Mouse (Mus musculus) bone marrow macrophage, adult 2 months (primary cell): ENCODE data around the gene Gm17581. TPM values are rescaled to one million over a fixed set of nuclear protein-coding genes. Genes with fewer than 3 reads are reported as not detected.
A peak's percentile ranks its signal among the peaks of the same experiment; 100 is the strongest.

Experiments
- H3K27ac ChIP-seq: 2 replicates; pipeline ENCODE4 v1.5.1; 2012; ENCODE audit warnings: low read depth, low read length; ENCODE audit not compliant: insufficient read depth
- H3K4me1 ChIP-seq: 2 replicates; pipeline ENCODE4 v1.6.1; 2012; ENCODE audit warnings: low read length; ENCODE audit not compliant: control insufficient read depth, insufficient read depth
- H3K4me3 ChIP-seq: 2 replicates; pipeline ENCODE4 v1.5.1; 2012; ENCODE audit warnings: mild to moderate bottlenecking, low read length, moderate library complexity; ENCODE audit not compliant: insufficient read depth
- CTCF ChIP-seq: IDR thresholded peaks from 2 replicates; pipeline ENCODE4 v1.5.1; 2012; ENCODE audit warnings: low read depth, mild to moderate bottlenecking, low read length, moderate library complexity
- POLR2A ChIP-seq: IDR thresholded peaks from 2 replicates; pipeline ENCODE4 v1.6.1; 2012; ENCODE audit warnings: mild to moderate bottlenecking, low read depth, low read length, borderline replicate concordance
- polyA plus RNA-seq: library from polyadenylated mRNA; stranded (reverse); fragments of >200 nt; gene quantifications from 2 replicates; pipeline ENCODE4 v1.2.4, GENCODE M21; 2012; ENCODE audit not compliant: missing spikeins, insufficient read depth, insufficient read length

Gene Gm17581
- polyA plus RNA-seq, 1 experiment, result not detected

- Histone ChIP-seq H3K4me1 (peaks cover 6% of the 10 kb centered on the region; the same call in 1 of the 2 replicates), H3K4me3 (no peak overlapping the region), H3K27ac (no peak overlapping the region)
- no peak for TF ChIP-seq CTCF
Observed at GRCm38 (mm10) chr2:155695316-155695715, 40.4 kb downstream of the Gm17581 start.

- Histone ChIP-seq H3K4me1 (peaks cover 6% of the 10 kb centered on the region; the same call in 1 of the 2 replicates), H3K4me3 (no peak overlapping the region), H3K27ac (no peak overlapping the region)
- TF ChIP-seq CTCF (no peak), POLR2A (no peak)
Observed at GRCm38 (mm10) chr2:155694564-155694963, 41.1 kb downstream of the Gm17581 start.

GRCm38 (mm10) chr2:155693136-155693535 is 42.5 kb downstream of the Gm17581 start:
- no peak overlapping the region for H3K4me3 ChIP-seq
- H3K4me1 ChIP-seq, result peaks cover 6% of the 10 kb centered on the region; the same call in 1 of the 2 replicates
- no peak overlapping the region for H3K27ac ChIP-seq
- TF ChIP-seq POLR2A (no peak), CTCF (no peak)

GRCm38 (mm10) chr2:155691723-155692493 is 43.8 kb downstream of the Gm17581 start, which contains the start of gene Trpc4ap:
Trpc4ap (minus strand) TSS chr2:155692384.
- peak within 1 kb of the TSS; percentile 83 for H3K4me3 ChIP-seq
- TF ChIP-seq POLR2A (no peak), CTCF (peak; percentile 36; the same call in 1 of the 2 replicates)
- H3K27ac ChIP-seq, result peak within 1 kb of the TSS; percentile 56
- H3K4me1 ChIP-seq, result peaks cover 6% of the 10 kb centered on the region; the same call in 1 of the 2 replicates

GRCm38 (mm10) chr2:155691336-155691722 is 44.3 kb downstream of the Gm17581 start:
- Histone ChIP-seq H3K4me3 (peak overlapping the region; percentile 83), H3K27ac (peak overlapping the region; percentile 56; the same call in 1 of the 2 replicates), H3K4me1 (peaks cover 6% of the 10 kb centered on the region; the same call in 1 of the 2 replicates)
- TF ChIP-seq CTCF, result no peak
- TF ChIP-seq POLR2A, result no peak

- H3K4me1 ChIP-seq, result peaks cover 6% of the 10 kb centered on the region; the same call in 1 of the 2 replicates
- TF ChIP-seq CTCF (no peak), POLR2A (no peak)
- no peak overlapping the region for H3K4me3 ChIP-seq
- H3K27ac ChIP-seq, result no peak overlapping the region
Observed at GRCm38 (mm10) chr2:155689211-155689610, 46.5 kb downstream of the Gm17581 start.

- peaks cover 11% of the 10 kb centered on the region for H3K4me1 ChIP-seq
Observed at GRCm38 (mm10) chr2:155687746-155688145, 47.9 kb downstream of the Gm17581 start.

GRCm38 (mm10) chr2:155686572-155686971 is 49.1 kb downstream of the Gm17581 start:
- Histone ChIP-seq H3K27ac (no peak overlapping the region), H3K4me3 (no peak overlapping the region), H3K4me1 (peaks cover 18% of the 10 kb centered on the region)
- TF ChIP-seq CTCF, result no peak
- no peak for TF ChIP-seq POLR2A

More at GRCm38 (mm10) chr2:155687746-155688145, 47.9 kb downstream of the Gm17581 start:
- H3K4me3 ChIP-seq, result no peak overlapping the region
- no peak overlapping the region for H3K27ac ChIP-seq
- TF ChIP-seq CTCF (no peak), POLR2A (no peak)

Other genes starting within 250 kb of the Gm17581 start
- gene Acss2, start 217.9 kb downstream of the Gm17581 start, polyA plus RNA-seq, result 8.9 and 9.7 TPM in 2 replicates
- not detected in 2 replicates for gene Ggt7, start 217.6 kb downstream of the Gm17581 start, polyA plus RNA-seq
- 10.5 and 12.9 TPM in 2 replicates for gene Gss, start 143.1 kb downstream of the Gm17581 start, polyA plus RNA-seq
- not detected in 2 replicates for gene Myh7b, start 124.7 kb downstream of the Gm17581 start, polyA plus RNA-seq
- gene Trpc4ap, start 43.5 kb downstream of the Gm17581 start, polyA plus RNA-seq, result 93.1 and 108 TPM in 2 replicates
- gene Edem2, start 6.4 kb downstream of the Gm17581 start, polyA plus RNA-seq, result 44.3 and 46.4 TPM in 2 replicates
- gene Procr, start 15.3 kb upstream of the Gm17581 start, polyA plus RNA-seq, result 3.7 and 3.9 TPM in 2 replicates
- not detected in 2 replicates for gene Mmp24, start 39.5 kb upstream of the Gm17581 start, polyA plus RNA-seq
- gene BC029722, start 83.6 kb upstream of the Gm17581 start, polyA plus RNA-seq, result 44.7 and 46.1 TPM in 2 replicates
- gene Eif6, start 91.1 kb upstream of the Gm17581 start, polyA plus RNA-seq, result 89.5 and 91.7 TPM in 2 replicates
- gene Fam83c, start 99.0 kb upstream of the Gm17581 start, polyA plus RNA-seq, result not detected in 2 replicates
- 16.1 and 19.0 TPM in 2 replicates for gene Uqcc1, start 194.4 kb upstream of the Gm17581 start, polyA plus RNA-seq
- not detected in 2 replicates for gene Gm15557, start 204.9 kb upstream of the Gm17581 start, polyA plus RNA-seq
- not detected in 2 replicates for gene Gdf5, start 209.5 kb upstream of the Gm17581 start, polyA plus RNA-seq
- 47.2 and 49.6 TPM in 2 replicates for gene Cep250, start 220.6 kb upstream of the Gm17581 start, polyA plus RNA-seq